Mouse (Mus musculus) forebrain, embryonic 14.5 days (tissue): ENCODE measurements around the gene Gm11983. TPM values are rescaled to one million over a fixed set of nuclear protein-coding genes. Genes with fewer than 3 reads are reported as not detected.
"Not testable (repeated sequence)": the region's sequence is repeated elsewhere in the genome, so short reads cannot be mapped to it uniquely, and the experiment has no call there.

Source experiments
- ATAC-seq: fragments of 200-750 bp; cut with Nextera tagmentation; 2 replicates; pipeline ENCODE4 v1.8.0; 2017; ENCODE audit warnings: mild to moderate bottlenecking, moderate library complexity
- DNase-seq: peaks from one replicate; pipeline ENCODE4 v3.0.0-alpha.2; 2015; ENCODE audit warnings: low spot score
- H3K27ac ChIP-seq: fragments of 300-500 bp; sonication (generic); 2 replicates; pipeline ENCODE4 v1.5.1; 2014; ENCODE audit warnings: low read depth, mild to moderate bottlenecking, control low read depth, low read length, moderate library complexity
- H3K27me3 ChIP-seq: fragments of 300-500 bp; sonication (generic); replicated peaks from 2 replicates; pipeline ENCODE4 v1.6.1; 2014; ENCODE audit warnings: low read length, control low read depth, mixed read lengths; ENCODE audit not compliant: control insufficient read depth, insufficient read depth
- H3K36me3 ChIP-seq: fragments of 300-500 bp; sonication (generic); 2 replicates; pipeline ENCODE4 v1.6.1; 2014; ENCODE audit warnings: low read length, control low read depth; ENCODE audit not compliant: control insufficient read depth, insufficient read depth
- H3K4me1 ChIP-seq: fragments of 300-500 bp; sonication (generic); 2 replicates; pipeline ENCODE4 v1.6.1; 2014; ENCODE audit warnings: antibody characterized with exemption, low read length, control low read depth; ENCODE audit not compliant: control insufficient read depth, insufficient read depth
- H3K4me2 ChIP-seq: fragments of 300-500 bp; sonication (generic); 2 replicates; pipeline ENCODE4 v1.6.1; 2014; ENCODE audit warnings: mild to moderate bottlenecking, control low read depth, low read length
- H3K4me3 ChIP-seq: fragments of 300-500 bp; sonication (generic); 2 replicates; pipeline ENCODE4 v1.5.1; 2014; ENCODE audit warnings: low read depth, low read length, control low read depth
- H3K9ac ChIP-seq: fragments of 300-500 bp; sonication (generic); 2 replicates; pipeline ENCODE4 v1.6.1; 2014; ENCODE audit warnings: mild to moderate bottlenecking, low read length, control low read depth, moderate library complexity
- H3K9me3 ChIP-seq: fragments of 300-500 bp; sonication (generic); replicated peaks from 2 replicates; pipeline ENCODE4 v1.6.1; 2016; ENCODE audit warnings: low read length, control low read depth, mixed read lengths; ENCODE audit not compliant: control insufficient read depth
- WGBS: fragments of 180-500 bp; shearing (Covaris S2); extraction: QIAGEN DNeasy Blood & Tissue Kit; methylation state at CpG from one replicate; pipeline ENCODE4 v1.1.7; 2014; 5-methylcytosine and 5-hydroxymethylcytosine counted together
- polyA plus RNA-seq: library from polyadenylated mRNA; unstranded; fragments of >200 nt; fragmentation: Nextera tagmentation; extraction: Ambion mirVana; gene quantifications from 2 replicates; pipeline ENCODE4 v1.2.1, GENCODE M21; 2014

Gm11983 gene
- not detected in 2 replicates for polyA plus RNA-seq

- Histone ChIP-seq H3K9ac (no peak within 1 kb of the TSS), H3K4me3 (no peak within 1 kb of the TSS), H3K27me3 (no peaks in the 10 kb centered on the region), H3K36me3 (no peaks in the 10 kb centered on the region), H3K27ac (no peak within 1 kb of the TSS), H3K4me1 (no peaks in the 10 kb centered on the region), H3K4me2 (no peak within 1 kb of the TSS), H3K9me3 (no peaks in the 10 kb centered on the region)
- 96% methylated on average over 1 of the region's 1 CpGs for WGBS
- no peak for DNase-seq
- ATAC-seq = no peak
These were observed at the start of gene Gm11983 for GRCm38 (mm10) chr11:6837554-6837953. TSS of gene Gm11983 (minus strand) at chr11:6837654.

DNA sequence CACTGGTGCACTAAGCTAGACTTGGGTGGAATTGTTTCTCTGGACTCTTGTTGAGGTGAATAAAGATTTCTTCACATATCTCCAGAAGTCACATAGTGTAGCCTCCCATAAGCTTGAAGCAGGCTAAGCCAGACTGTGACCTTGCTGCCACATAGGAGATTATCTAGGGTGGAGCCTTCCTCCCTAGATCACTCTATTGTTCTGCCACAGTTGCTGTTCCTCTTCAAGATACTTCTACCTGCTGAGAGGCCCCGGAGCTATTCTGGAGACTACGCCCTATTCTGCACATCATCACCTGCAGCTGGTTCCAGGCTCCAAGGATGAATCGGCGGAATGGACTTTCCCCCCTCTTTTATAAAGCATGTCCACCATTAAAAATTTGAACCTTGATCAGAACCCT lies 45.6 kb upstream of the Gm11983 start:
- WGBS = 91% methylated on average over 4 of the region's 4 CpGs
- DNase-seq, ATAC-seq, H3K27me3 ChIP-seq, H3K9me3 ChIP-seq, H3K4me2 ChIP-seq, H3K4me3 ChIP-seq, H3K27ac ChIP-seq, H3K9ac ChIP-seq, H3K36me3 ChIP-seq, H3K4me1 ChIP-seq: not testable (repeated sequence)

DNA sequence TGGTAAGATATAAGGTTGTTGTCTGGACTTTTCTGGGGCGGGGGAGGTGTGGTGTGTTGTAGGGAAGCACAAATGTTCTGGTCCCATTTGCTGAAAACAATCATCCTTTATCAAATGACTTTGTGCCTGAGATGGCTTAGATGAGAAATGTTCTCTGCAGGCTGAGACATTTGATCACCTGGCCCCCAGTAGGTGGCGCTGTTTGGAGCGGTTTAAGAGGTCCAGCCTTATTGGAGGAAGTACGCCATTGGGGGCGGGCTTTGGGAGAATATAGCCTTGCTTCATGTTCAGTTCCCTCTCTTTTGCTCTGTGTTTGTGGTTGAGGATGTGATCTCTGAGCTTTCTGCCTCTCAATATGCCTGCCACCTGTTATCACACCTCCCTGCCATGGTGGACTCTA lies 44.2 kb upstream of the Gm11983 start:
- Histone ChIP-seq H3K9me3 (no peaks in the 10 kb centered on the region), H3K4me3 (no peak overlapping the region), H3K27ac (no peak overlapping the region), H3K4me1 (no peaks in the 10 kb centered on the region), H3K27me3 (no peaks in the 10 kb centered on the region), H3K36me3 (no peaks in the 10 kb centered on the region), H3K4me2 (no peak overlapping the region), H3K9ac (no peak overlapping the region)
- DNase-seq (no peak), ATAC-seq (no peak)
- WGBS = 58% methylated on average over 5 of the region's 5 CpGs

DNA sequence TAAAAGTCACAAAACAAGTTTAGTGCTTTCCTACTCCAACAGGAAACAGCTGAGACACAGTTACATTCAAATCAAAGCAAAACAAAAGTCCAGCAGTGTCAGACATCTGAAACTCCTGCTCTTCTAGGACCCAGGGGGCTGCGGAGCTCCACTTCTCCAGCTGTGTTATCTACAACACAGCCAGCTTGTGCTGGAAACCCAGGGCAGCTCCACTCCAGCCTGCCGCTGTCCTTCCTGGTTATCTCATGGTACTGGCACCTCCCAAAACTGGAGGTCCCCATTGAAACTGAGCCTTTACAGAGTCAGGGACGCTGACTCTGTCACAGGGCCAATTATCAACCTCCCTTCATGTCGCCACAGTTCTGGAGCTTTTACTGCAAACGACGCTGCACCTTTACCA lies 40.3 kb upstream of the Gm11983 start:
- no peak overlapping the region for H3K4me2 ChIP-seq
- no peaks in the 10 kb centered on the region for H3K9me3 ChIP-seq
- no peak overlapping the region for H3K4me3 ChIP-seq
- H3K27ac ChIP-seq = no peak overlapping the region
- 82% methylated on average over 6 of the region's 6 CpGs for WGBS
- DNase-seq (no peak), ATAC-seq (no peak)
- no peaks in the 10 kb centered on the region for H3K36me3 ChIP-seq
- H3K4me1 ChIP-seq = no peaks in the 10 kb centered on the region
- no peaks in the 10 kb centered on the region for H3K27me3 ChIP-seq
- no peak overlapping the region for H3K9ac ChIP-seq

DNA sequence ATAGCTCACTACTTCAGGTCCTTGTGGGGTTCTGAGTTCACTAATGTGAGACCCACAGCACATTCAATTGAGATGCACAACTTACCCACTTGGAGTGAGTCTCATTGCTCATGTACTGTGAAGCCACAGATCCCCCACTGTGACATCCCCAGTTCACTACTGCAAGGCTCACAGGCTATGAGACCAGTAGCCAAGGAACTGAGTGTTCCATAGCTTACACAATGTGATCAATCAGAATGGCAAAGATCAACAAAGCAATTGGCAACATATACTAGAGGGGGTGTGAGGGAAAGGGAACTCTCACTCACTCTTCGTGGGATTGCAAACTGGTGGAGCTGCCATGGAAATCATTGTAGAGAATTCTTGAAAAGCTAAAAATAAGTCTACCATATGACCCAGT lies 33.5 kb upstream of the Gm11983 start:
- no peak overlapping the region for H3K9ac ChIP-seq
- H3K27ac ChIP-seq = no peak overlapping the region
- no peak for ATAC-seq

GRCm38 (mm10) chr11:6865536-6865935 lies 28.1 kb upstream of the Gm11983 start:
- WGBS = 77% methylated on average over 3 of the region's 3 CpGs
- H3K27me3 ChIP-seq = no peaks in the 10 kb centered on the region
- no peak for ATAC-seq
- H3K27ac ChIP-seq = no peak overlapping the region
- H3K4me1 ChIP-seq = peaks cover 4% of the 10 kb centered on the region
- DNase-seq = no peak
- H3K9me3 ChIP-seq = no peaks in the 10 kb centered on the region
- no peak overlapping the region for H3K4me2 ChIP-seq
- H3K4me3 ChIP-seq = no peak overlapping the region
- no peaks in the 10 kb centered on the region for H3K36me3 ChIP-seq
- no peak overlapping the region for H3K9ac ChIP-seq

More for the DNA sequence above, 33.5 kb upstream of the Gm11983 start:
- H3K27me3 ChIP-seq = no peaks in the 10 kb centered on the region
- 83% methylated on average over 1 of the region's 1 CpGs for WGBS
- H3K4me2 ChIP-seq = no peak overlapping the region
- no peak for DNase-seq
- H3K36me3 ChIP-seq = no peaks in the 10 kb centered on the region
- no peaks in the 10 kb centered on the region for H3K4me1 ChIP-seq
- no peak overlapping the region for H3K4me3 ChIP-seq
- no peaks in the 10 kb centered on the region for H3K9me3 ChIP-seq

DNA sequence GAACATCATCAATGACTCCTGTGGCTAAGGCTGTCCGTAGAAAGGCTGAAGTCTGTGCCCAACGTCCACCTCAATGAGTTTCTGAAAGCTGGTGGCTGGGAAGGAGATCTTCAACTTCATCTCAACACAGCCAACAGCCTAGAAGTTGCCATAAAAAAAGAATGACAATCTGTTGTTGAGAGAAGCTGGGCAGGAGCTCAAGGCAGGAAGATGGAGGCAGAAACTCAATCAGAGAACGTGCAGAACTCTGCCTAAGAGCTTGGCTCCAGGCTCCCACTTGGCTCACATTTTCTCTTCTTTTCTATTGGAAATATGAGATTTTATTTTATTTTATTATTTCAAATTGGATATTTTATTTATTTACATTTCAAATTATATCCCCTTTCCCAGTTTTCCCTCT lies 24.7 kb upstream of the Gm11983 start:
- no peak overlapping the region for H3K4me3 ChIP-seq
- no peaks in the 10 kb centered on the region for H3K27me3 ChIP-seq
- H3K27ac ChIP-seq = no peak overlapping the region
- 83% methylated on average over 3 of the region's 3 CpGs for WGBS
- H3K4me1 ChIP-seq = peaks cover 12% of the 10 kb centered on the region
- no peak for DNase-seq
- H3K36me3 ChIP-seq = no peaks in the 10 kb centered on the region
- no peak overlapping the region for H3K9ac ChIP-seq
- ATAC-seq = no peak
- no peaks in the 10 kb centered on the region for H3K9me3 ChIP-seq
- H3K4me2 ChIP-seq = no peak overlapping the region

DNA sequence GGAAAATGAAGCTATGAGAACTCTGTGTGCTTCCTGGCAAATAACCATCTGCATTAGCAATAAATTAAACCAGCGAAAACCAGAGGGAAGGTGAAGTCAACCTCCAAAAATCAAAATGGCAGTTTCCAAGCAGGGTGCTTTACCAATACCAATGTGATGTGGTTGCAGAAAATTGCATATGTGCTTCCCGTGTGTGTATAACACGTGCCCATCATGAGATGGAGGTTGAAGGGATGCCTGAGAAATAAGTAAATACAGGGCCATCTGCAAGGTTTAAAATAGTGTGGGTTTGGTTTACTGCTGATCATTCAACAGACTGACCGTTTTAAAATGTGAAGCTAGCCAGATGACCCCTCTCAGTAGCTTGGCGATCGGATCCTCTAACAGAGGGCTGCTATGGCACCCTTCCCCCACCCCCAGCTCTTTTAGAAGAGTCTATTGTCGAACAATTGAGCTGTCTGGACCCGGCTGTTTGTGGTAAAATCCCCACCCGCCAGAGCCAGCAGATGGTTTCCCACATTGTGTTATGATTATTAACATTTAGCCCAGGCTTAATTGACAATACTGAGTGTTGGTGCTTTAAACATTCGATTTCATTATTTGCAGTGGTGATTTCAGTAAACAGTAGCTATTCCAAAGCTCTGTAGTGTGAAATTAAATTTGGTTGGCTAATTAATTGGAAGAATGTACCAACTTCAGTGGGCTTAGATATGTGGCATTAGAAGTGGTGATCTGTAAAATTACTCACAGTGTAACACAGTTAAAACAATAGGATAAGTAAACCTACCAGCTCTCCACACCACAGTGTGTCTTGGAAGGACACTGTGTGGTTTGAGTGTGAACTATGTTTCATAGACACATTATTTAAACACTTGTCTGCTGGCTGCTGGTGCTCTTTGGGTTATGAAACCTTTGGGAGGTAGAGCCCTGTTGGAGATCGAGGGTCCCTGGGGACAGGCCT lies 22.7 kb upstream of the Gm11983 start:
- Histone ChIP-seq H3K36me3 (no peaks in the 10 kb centered on the region), H3K27me3 (no peaks in the 10 kb centered on the region), H3K9ac (no peak overlapping the region), H3K27ac (peak overlapping the region; percentile 44; the same call in 1 of the 2 replicates), H3K9me3 (no peaks in the 10 kb centered on the region), H3K4me1 (peaks cover 12% of the 10 kb centered on the region), H3K4me3 (no peak overlapping the region), H3K4me2 (peak overlapping the region; percentile 14; the same call in 1 of the 2 replicates)
- ATAC-seq (peak; percentile 93), DNase-seq (peak; percentile 80)
- 27% methylated on average over 11 of the region's 11 CpGs for WGBS

DNA sequence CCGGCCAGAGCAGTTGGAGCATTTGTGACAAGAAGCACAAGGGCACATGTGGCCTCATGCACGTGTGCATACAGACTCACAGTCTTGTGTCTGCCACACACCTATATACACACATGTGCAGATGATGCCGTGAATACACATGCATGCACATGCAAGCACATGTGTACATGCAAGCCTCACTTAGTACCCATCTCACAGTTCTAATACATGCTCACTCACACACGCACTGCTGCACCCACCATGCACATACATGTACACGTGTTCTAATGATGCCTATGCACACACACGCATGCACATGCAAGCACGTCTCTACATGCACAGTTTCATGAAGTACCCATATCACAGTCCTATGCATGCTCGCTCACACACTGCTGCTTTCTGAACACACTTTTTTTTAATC lies 21.6 kb upstream of the Gm11983 start:
- Histone ChIP-seq H3K4me1 (peaks cover 12% of the 10 kb centered on the region), H3K36me3 (no peaks in the 10 kb centered on the region), H3K4me2 (no peak overlapping the region), H3K4me3 (no peak overlapping the region), H3K27me3 (no peaks in the 10 kb centered on the region), H3K9ac (no peak overlapping the region), H3K9me3 (no peaks in the 10 kb centered on the region), H3K27ac (no peak overlapping the region)
- no peak for ATAC-seq
- WGBS = 93% methylated on average over 8 of the region's 8 CpGs
- no peak for DNase-seq
